Mouse (Mus musculus) CH12.LX (cell line): ENCODE results near the gene Dhtkd1. TPM values are rescaled to one million over a fixed set of nuclear protein-coding genes. Genes with fewer than 3 reads are reported as not detected.

Source experiments
- DNase-seq: peaks from one replicate; pipeline ENCODE4 v3.0.0-alpha.2; 2013; ENCODE audit errors: extremely low read depth
- H3K27ac ChIP-seq: 2 replicates; pipeline ENCODE4 v1.5.1; 2012; ENCODE audit warnings: low read depth, mild to moderate bottlenecking, control low read depth, moderate library complexity; ENCODE audit not compliant: insufficient read depth
- H3K27me3 ChIP-seq: replicated peaks from 2 replicates; pipeline ENCODE3; 2012; ENCODE audit warnings: inconsistent platforms
- H3K36me3 ChIP-seq, 2 experiments: replicated peaks in 1 of 2; 2 replicates each; pipeline versions ENCODE3 to v1.6.1; 2012; ENCODE audit warnings: inconsistent platforms in 1 of 2, low read length in 1 of 2, mild to moderate bottlenecking in 1 of 2, mixed read lengths in 1 of 2, moderate library complexity in 1 of 2; ENCODE audit not compliant: control insufficient read depth in 1 of 2, insufficient read depth in 1 of 2
- H3K4me1 ChIP-seq, 2 experiments: 2 replicates each; pipeline ENCODE4 v1.6.1; 2012; ENCODE audit warnings: inconsistent platforms in 1 of 2, moderate library complexity in 1 of 2; ENCODE audit not compliant: insufficient read depth in 2 of 2, control insufficient read depth in 1 of 2
- H3K4me2 ChIP-seq: 2 replicates; pipeline ENCODE4 v1.6.1; 2012; ENCODE audit warnings: low read depth, mild to moderate bottlenecking, control low read depth; ENCODE audit not compliant: poor library complexity, insufficient read depth, severe bottlenecking
- H3K4me3 ChIP-seq, 3 experiments: fragments of 150-350 bp in 1 of 3; sonication (generic) in 1 of 3; replicated peaks in 1 of 3; 2 replicates each; pipeline versions ENCODE3 to v1.5.1; 2011 to 2012; ENCODE audit warnings: low read depth in 2 of 3, low read length in 2 of 3, mild to moderate bottlenecking in 2 of 3, moderate library complexity in 2 of 3, control low read depth in 1 of 3, improper control_type of control experiment in 1 of 3, inconsistent platforms in 1 of 3, mixed read lengths in 1 of 3; ENCODE audit not compliant: poor library complexity in 1 of 3
- H3K79me2 ChIP-seq: replicated peaks from 2 replicates; pipeline ENCODE4 v1.6.1; 2012; ENCODE audit warnings: mild to moderate bottlenecking, moderate library complexity; ENCODE audit not compliant: control insufficient read depth, poor library complexity, insufficient read depth, severe bottlenecking; ENCODE audit errors: extremely low read depth
- H3K9ac ChIP-seq: 2 replicates; pipeline ENCODE4 v1.6.1; 2012; ENCODE audit warnings: low read depth, mild to moderate bottlenecking, control low read depth, moderate library complexity; ENCODE audit not compliant: insufficient read depth
- H3K9me3 ChIP-seq: replicated peaks from 2 replicates; pipeline ENCODE3; 2012; ENCODE audit warnings: low read length, inconsistent platforms, mixed read lengths
- CHD1 ChIP-seq: IDR thresholded peaks from 2 replicates; pipeline ENCODE4 v1.6.1; 2012; ENCODE audit warnings: low read depth, low read length, improper control_type of control experiment, inconsistent platforms
- CHD2 ChIP-seq: IDR thresholded peaks from 2 replicates; pipeline ENCODE4 v1.6.1; 2011; ENCODE audit warnings: low read length, improper control_type of control experiment
- CTCF ChIP-seq, 2 experiments: IDR thresholded peaks in 1 of 2; conservative IDR thresholded peaks in 1 of 2; 2 replicates each; pipeline ENCODE4 v1.5.1; 2011 to 2012; ENCODE audit warnings: low read depth in 2 of 2, low read length in 2 of 2, improper control_type of control experiment in 1 of 2, inconsistent platforms in 1 of 2, mild to moderate bottlenecking in 1 of 2, moderate library complexity in 1 of 2
- E2F4 ChIP-seq: IDR thresholded peaks from 2 replicates; pipeline ENCODE4 v1.6.1; 2011; ENCODE audit warnings: low read depth, low read length, improper control_type of control experiment; ENCODE audit not compliant: insufficient replicate concordance
- EP300 ChIP-seq: IDR thresholded peaks from 2 replicates; pipeline ENCODE4 v1.6.1; 2011; ENCODE audit warnings: low read length, improper control_type of control experiment
- ETS1 ChIP-seq: conservative IDR thresholded peaks from 2 replicates; pipeline ENCODE4 v1.6.1; 2012; ENCODE audit warnings: low read depth, mild to moderate bottlenecking, inconsistent platforms, low read length, improper control_type of control experiment, moderate library complexity
- GABPA ChIP-seq: IDR thresholded peaks from 2 replicates; pipeline ENCODE4 v1.6.1; 2012; ENCODE audit warnings: low read depth, low read length, improper control_type of control experiment, inconsistent platforms; ENCODE audit not compliant: insufficient replicate concordance
- IRF4 ChIP-seq: IDR thresholded peaks from 2 replicates; pipeline ENCODE4 v1.6.1; 2014; ENCODE audit warnings: low read depth, mild to moderate bottlenecking, inconsistent platforms, low read length, improper control_type of control experiment
- KAT2A ChIP-seq: IDR thresholded peaks from 2 replicates; pipeline ENCODE4 v1.6.1; 2012; ENCODE audit warnings: low read length, improper control_type of control experiment, inconsistent platforms; ENCODE audit not compliant: insufficient replicate concordance
- MAFK ChIP-seq: IDR thresholded peaks from 2 replicates; pipeline ENCODE4 v1.6.1; 2011; ENCODE audit warnings: low read length, improper control_type of control experiment; ENCODE audit not compliant: insufficient replicate concordance
- MAX ChIP-seq: IDR thresholded peaks from 2 replicates; pipeline ENCODE4 v1.6.1; 2011; ENCODE audit warnings: low read length, improper control_type of control experiment
- MAZ ChIP-seq: IDR thresholded peaks from 2 replicates; pipeline ENCODE4 v1.6.1; 2012; ENCODE audit warnings: low read depth, mild to moderate bottlenecking, inconsistent platforms, low read length, improper control_type of control experiment, moderate library complexity
- MEF2A ChIP-seq: IDR thresholded peaks from 2 replicates; pipeline ENCODE4 v1.6.1; 2014; ENCODE audit warnings: low read depth, mild to moderate bottlenecking, inconsistent platforms, low read length, improper control_type of control experiment, borderline replicate concordance
- MXI1 ChIP-seq: IDR thresholded peaks from 2 replicates; pipeline ENCODE4 v1.6.1; 2011; ENCODE audit warnings: mild to moderate bottlenecking, low read depth, low read length, improper control_type of control experiment
- NELFE ChIP-seq: IDR thresholded peaks from 2 replicates; pipeline ENCODE4 v1.6.1; 2011; ENCODE audit warnings: low read depth, low read length, improper control_type of control experiment
- NRF1 ChIP-seq: IDR thresholded peaks from 2 replicates; pipeline ENCODE4 v1.6.1; 2014; ENCODE audit warnings: low read depth, mild to moderate bottlenecking, inconsistent platforms, low read length, improper control_type of control experiment, moderate library complexity
- PAX5 ChIP-seq: IDR thresholded peaks from 2 replicates; pipeline ENCODE4 v1.6.1; 2012; ENCODE audit warnings: low read length, inconsistent platforms, mixed read lengths
- POLR2A ChIP-seq: IDR thresholded peaks from 2 replicates; pipeline ENCODE4 v1.6.1; 2011; ENCODE audit warnings: low read depth, mild to moderate bottlenecking, improper control_type of control experiment, low read length
- POLR2AphosphoS2 ChIP-seq: IDR thresholded peaks from 2 replicates; pipeline ENCODE4 v1.6.1; 2011; ENCODE audit warnings: low read depth, low read length, improper control_type of control experiment
- RAD21 ChIP-seq: IDR thresholded peaks from 2 replicates; pipeline ENCODE4 v1.6.1; 2011; ENCODE audit warnings: low read depth, mild to moderate bottlenecking, low read length, improper control_type of control experiment, moderate library complexity
- RCOR1 ChIP-seq: conservative IDR thresholded peaks from 2 replicates; pipeline ENCODE4 v1.6.1; 2012; ENCODE audit warnings: low read depth, mild to moderate bottlenecking, inconsistent platforms, low read length, improper control_type of control experiment
- SIN3A ChIP-seq: IDR thresholded peaks from 2 replicates; pipeline ENCODE4 v1.6.1; 2012; ENCODE audit warnings: low read length, improper control_type of control experiment, inconsistent platforms
- UBTF ChIP-seq: IDR thresholded peaks from 2 replicates; pipeline ENCODE4 v1.6.1; 2012; ENCODE audit warnings: low read depth, mild to moderate bottlenecking, inconsistent platforms, low read length, improper control_type of control experiment, moderate library complexity
- USF2 ChIP-seq: conservative IDR thresholded peaks from 2 replicates; pipeline ENCODE4 v1.6.1; 2011; ENCODE audit warnings: low read depth, low read length, improper control_type of control experiment
- ZC3H11A ChIP-seq: IDR thresholded peaks from 2 replicates; pipeline ENCODE4 v1.6.1; 2012; ENCODE audit warnings: low read depth, mild to moderate bottlenecking, inconsistent platforms, low read length, improper control_type of control experiment
- ZMIZ1 ChIP-seq: IDR thresholded peaks from 2 replicates; pipeline ENCODE4 v1.6.1; 2012; ENCODE audit warnings: low read depth, mild to moderate bottlenecking, inconsistent platforms, low read length, improper control_type of control experiment
- dilution Hi-C: fragments of 300-500 bp; cut with MboI; formaldehyde crosslinking; loops from 2 replicates; pipeline ENCODE4 v1.14.3; 2020; ENCODE audit warnings: low sequenced_read_pairs; ENCODE audit not compliant: extremely low pct_unique_long_range_greater_than_20kb, extremely low pct_ligation_motif_present
- in situ Hi-C: fragments of 300-500 bp; cut with MboI; formaldehyde crosslinking; loops from 3 replicates; pipeline ENCODE4 v1.14.3; 2019; ENCODE audit warnings: low sequenced_read_pairs, low pct_ligation_motif_present, low pct_unique_long_range_greater_than_20kb, mixed read lengths
- polyA plus RNA-seq: library from polyadenylated mRNA; unstranded; fragments of >175 nt; gene quantifications from 2 replicates; pipeline ENCODE4 v1.2.1, GENCODE M21; 2012; ENCODE audit warnings: low read depth; ENCODE audit not compliant: insufficient read length
- total RNA-seq, 2 experiments: library from RNA; depleted of rRNA; stranded (reverse); fragments of 300-350 nt in 1 of 2; fragments of >200 nt in 1 of 2; gene quantifications; 2 replicates each; pipeline ENCODE4 v1.2.3; 2012 to 2014

The Dhtkd1 gene
- total and polyA plus RNA-seq, 3 experiments = 0.17 to 0.38 (median 0.35) TPM

DNA sequence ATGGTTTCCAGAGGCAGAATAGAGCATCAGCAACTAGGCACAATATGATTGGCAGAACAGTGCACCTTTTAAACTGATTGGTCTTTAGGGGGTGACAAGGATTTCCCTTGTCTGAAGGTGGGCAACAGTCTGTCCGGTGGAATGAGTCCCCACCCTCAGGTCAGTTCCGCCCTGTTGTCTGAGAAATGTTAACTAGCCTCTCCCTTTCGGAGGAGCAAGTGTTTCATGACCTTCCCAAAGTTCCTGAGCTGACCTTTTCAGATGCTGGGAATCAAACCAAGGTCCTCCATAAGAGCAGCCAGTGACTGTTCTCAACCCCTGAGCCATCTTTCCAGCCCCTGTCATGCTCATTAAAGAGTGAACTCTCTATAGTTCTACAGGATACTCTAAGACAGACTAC lies 4.3 kb upstream of the Dhtkd1 start:
- in situ Hi-C loops = no loop called here
- Histone ChIP-seq H3K9me3 (no peaks in the 10 kb centered on the region), H3K27ac (no peak overlapping the region), H3K79me2 (peaks cover 12% of the 10 kb centered on the region; the same call in 1 of the 2 replicates), H3K4me1 (peaks cover 0 to 7% of the 10 kb centered on the region in 2 experiments; a peak in 1 of 4 replicates), H3K9ac (no peak overlapping the region), H3K36me3 (peaks cover 0 to 1% of the 10 kb centered on the region in 2 experiments), H3K27me3 (no peaks in the 10 kb centered on the region), H3K4me2 (no peak overlapping the region), H3K4me3 (no peak overlapping the region)
- TF ChIP-seq RCOR1 = no peak
- no peak for TF ChIP-seq KAT2A
- no peak for TF ChIP-seq POLR2A
- no peak for TF ChIP-seq EP300
- TF ChIP-seq MXI1 = no peak
- no peak for TF ChIP-seq ETS1
- TF ChIP-seq MAZ = no peak
- TF ChIP-seq MEF2A = no peak
- TF ChIP-seq USF2 = no peak
- no peak for TF ChIP-seq CHD1
- no peak for TF ChIP-seq POLR2AphosphoS2
- no peak for TF ChIP-seq SIN3A
- no peak for TF ChIP-seq PAX5
- TF ChIP-seq ZC3H11A = no peak
- TF ChIP-seq IRF4 = no peak
- TF ChIP-seq NRF1 = no peak
- no peak for TF ChIP-seq MAFK
- TF ChIP-seq RAD21 = no peak
- TF ChIP-seq CTCF (conservative IDR thresholded peaks at IDR 0.05 in 1 of 2, IDR thresholded peaks at IDR 0.05 in 1 of 2; ENCODE audit: low read depth in 2 of 2, low read length in 2 of 2) = no peak
- no peak for DNase-seq
- dilution Hi-C loops = no loop called here

DNA sequence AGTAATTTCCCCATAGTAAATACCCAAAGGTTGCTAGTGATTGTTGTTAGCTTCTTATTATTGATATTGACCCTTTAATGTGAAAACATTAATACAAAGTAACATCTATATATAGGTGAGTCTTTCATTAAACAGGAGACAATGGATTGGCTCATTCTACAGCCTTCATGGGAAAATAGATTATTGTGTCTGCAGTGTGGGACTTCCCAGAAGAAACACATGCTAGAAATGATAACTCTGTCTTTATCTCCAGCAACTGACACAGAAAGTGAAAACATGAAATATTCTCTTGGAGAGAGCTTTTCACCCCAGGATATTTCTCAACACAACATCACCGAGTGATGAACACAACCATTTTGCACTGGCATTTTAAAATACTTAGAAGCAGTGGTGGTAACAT lies 3.0 kb upstream of the Dhtkd1 start:
- in situ Hi-C loops (no loop called here), dilution Hi-C loops (no loop called here)
- DNase-seq = no peak
- TF ChIP-seq POLR2A = no peak
- TF ChIP-seq GABPA = no peak
- TF ChIP-seq CHD2 = no peak
- TF ChIP-seq CHD1 = no peak
- TF ChIP-seq E2F4 = no peak
- TF ChIP-seq PAX5 = no peak
- TF ChIP-seq UBTF = no peak
- TF ChIP-seq NELFE = no peak
- TF ChIP-seq EP300 = no peak
- no peak for TF ChIP-seq CTCF (conservative IDR thresholded peaks at IDR 0.05 in 1 of 2, IDR thresholded peaks at IDR 0.05 in 1 of 2; ENCODE audit: low read depth in 2 of 2, low read length in 2 of 2)
- TF ChIP-seq ZMIZ1 = no peak
- TF ChIP-seq MAX = no peak
- no peaks in the 10 kb centered on the region for H3K27me3 ChIP-seq
- H3K4me1 ChIP-seq = peaks cover 0 to 7% of the 10 kb centered on the region in 2 experiments; a peak in 1 of 4 replicates
- H3K9ac ChIP-seq = no peak overlapping the region
- no peak overlapping the region for H3K27ac ChIP-seq
- H3K4me3 ChIP-seq = no peak overlapping the region
- no peak overlapping the region for H3K4me2 ChIP-seq
- peaks cover 7% of the 10 kb centered on the region; the same call in 1 of the 2 replicates for H3K79me2 ChIP-seq
- H3K9me3 ChIP-seq = no peaks in the 10 kb centered on the region
- H3K36me3 ChIP-seq = peaks cover 0 to 1% of the 10 kb centered on the region in 2 experiments
